Mouse (Mus musculus): ENCODE measurements around the gene Ppp1r26.

The Ppp1r26 gene

GRCm38 (mm10) chr2:28496671-28497070 lies 50.1 kb downstream of the Ppp1r26 start, which contains the start of gene Gbgt1:
Gbgt1 (plus strand) TSS chr2:28496891.
- no peak for DNase-seq (ENCODE audit: low read depth, low spot score)

DNA sequence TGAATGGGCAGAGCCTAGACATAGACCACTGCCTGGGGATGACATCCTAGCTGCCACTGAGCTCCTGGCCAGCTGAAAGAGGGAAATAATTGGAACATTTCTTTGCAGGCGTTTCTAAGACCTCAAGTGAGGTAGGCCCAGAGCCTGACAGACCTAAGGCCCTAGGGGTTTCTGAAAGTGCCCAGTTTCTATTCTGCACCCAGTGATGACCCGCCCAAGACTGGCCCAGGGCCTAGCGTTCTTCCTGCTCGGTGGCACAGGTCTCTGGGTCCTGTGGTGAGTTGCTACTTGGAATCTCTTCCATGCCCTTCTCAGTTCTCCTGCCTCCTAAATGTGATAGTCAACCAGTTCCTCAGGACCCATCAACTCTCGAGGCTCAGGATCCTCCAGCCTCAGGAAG lies 51.0 kb downstream of the Ppp1r26 start:
- no peak for DNase-seq (ENCODE audit: low read depth, low spot score)

DNA sequence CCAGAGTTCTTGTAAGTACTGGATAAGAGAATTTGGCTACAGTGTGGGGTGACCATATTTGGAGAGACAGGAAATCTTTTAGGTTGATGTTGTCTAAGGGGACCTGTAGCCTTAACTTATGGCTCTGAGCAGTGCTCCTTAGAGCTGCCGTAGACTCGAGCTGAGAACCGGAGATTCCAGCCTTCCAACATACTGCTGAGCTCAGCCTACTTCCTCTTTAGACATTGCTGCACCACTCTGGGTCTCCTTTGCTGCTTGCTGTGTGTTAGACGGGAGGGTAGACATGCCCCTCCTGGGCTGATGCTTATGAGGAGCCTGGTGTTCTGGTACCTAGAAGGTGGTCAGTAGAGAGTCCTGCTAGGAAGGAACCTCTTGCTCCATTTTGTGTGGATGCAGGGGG lies 51.8 kb downstream of the Ppp1r26 start:
- DNase-seq (ENCODE audit: low read depth, low spot score): no peak

DNA sequence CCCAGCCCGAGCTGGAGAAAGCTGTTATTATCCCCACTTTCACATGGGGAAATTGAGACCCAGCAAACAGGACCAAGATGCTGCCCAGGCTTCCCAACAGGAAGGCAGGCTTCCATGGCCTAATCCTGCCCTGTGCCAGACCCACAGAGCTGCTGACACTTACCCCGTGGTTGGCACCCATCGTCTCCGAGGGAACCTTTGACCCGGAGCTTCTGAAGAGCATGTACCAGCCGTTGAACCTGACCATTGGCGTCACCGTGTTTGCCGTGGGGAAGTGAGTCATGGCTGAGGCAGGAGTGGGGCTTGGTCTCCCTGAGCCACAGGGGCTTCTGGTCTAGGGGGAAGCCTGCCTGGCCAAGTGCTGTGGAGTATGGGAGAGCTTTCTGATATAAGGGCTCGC lies 56.4 kb downstream of the Ppp1r26 start:
- DNase-seq (ENCODE audit: low read depth, low spot score): no peak

DNA sequence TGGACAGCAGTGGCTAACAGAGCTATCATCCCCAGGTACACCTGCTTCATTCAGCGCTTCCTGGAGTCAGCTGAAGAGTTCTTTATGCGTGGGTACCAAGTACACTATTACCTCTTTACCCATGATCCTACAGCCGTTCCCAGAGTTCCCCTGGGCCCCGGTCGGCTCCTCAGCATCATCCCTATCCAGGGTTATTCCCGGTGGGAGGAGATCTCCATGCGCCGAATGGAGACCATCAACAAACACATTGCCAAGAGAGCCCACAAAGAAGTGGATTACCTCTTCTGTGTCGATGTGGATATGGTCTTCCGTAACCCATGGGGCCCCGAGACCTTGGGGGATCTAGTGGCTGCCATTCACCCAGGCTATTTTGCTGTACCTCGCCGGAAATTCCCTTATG lies 58.1 kb downstream of the Ppp1r26 start:
- DNase-seq (ENCODE audit: low read depth, low spot score): no peak

Data from A20 (cell line).